Mouse (Mus musculus): ENCODE measurements around the gene Jmjd4. TPM values are rescaled to one million over a fixed set of nuclear protein-coding genes. Genes with fewer than 3 reads are reported as not detected.

The Jmjd4 gene
- total and polyA plus RNA-seq, 3 experiments: 9.6 to 15.7 (median 10.2) TPM

- TF ChIP-seq MAZ (IDR thresholded peaks at IDR 0.05; ENCODE audit: low read depth, low read length) (0 out of 2 replicates have a peak, but pooled peaks have one; percentile 41), ETS1 (conservative IDR thresholded peaks at IDR 0.05; ENCODE audit: low read depth, low read length) (0 out of 2 replicates have a peak, but pooled peaks have one; percentile 22), UBTF (IDR thresholded peaks at IDR 0.05; ENCODE audit: low read depth, low read length) (peak; percentile 82), SMC3 (IDR thresholded peaks at IDR 0.05; ENCODE audit: low read depth, low read length) (no peak), POLR2A (IDR thresholded peaks at IDR 0.05; ENCODE audit: low read depth, low read length) (peak; percentile 64), MEF2A (IDR thresholded peaks at IDR 0.05; ENCODE audit: borderline replicate concordance, low read depth, low read length) (no peak), NRF1 (IDR thresholded peaks at IDR 0.05; ENCODE audit: low read depth, low read length) (0 out of 2 replicates have a peak, but pooled peaks have one; percentile 44), TBP (conservative IDR thresholded peaks at IDR 0.05; ENCODE audit: low read depth, low read length) (0 out of 2 replicates have a peak, but pooled peaks have one; percentile 37), MYC (IDR thresholded peaks at IDR 0.05; ENCODE audit: low read depth, low read length) (no peak), MAFK (IDR thresholded peaks at IDR 0.05; ENCODE audit: insufficient replicate concordance, low read length) (no peak), MXI1 (IDR thresholded peaks at IDR 0.05; ENCODE audit: low read depth, low read length) (no peak), JUND (conservative IDR thresholded peaks at IDR 0.05; ENCODE audit: low read depth, low read length) (no peak)
These were observed 56.2 kb downstream of the Jmjd4 start (continued) for GRCm38 (mm10) chr11:59505839-59506712.

DNA sequence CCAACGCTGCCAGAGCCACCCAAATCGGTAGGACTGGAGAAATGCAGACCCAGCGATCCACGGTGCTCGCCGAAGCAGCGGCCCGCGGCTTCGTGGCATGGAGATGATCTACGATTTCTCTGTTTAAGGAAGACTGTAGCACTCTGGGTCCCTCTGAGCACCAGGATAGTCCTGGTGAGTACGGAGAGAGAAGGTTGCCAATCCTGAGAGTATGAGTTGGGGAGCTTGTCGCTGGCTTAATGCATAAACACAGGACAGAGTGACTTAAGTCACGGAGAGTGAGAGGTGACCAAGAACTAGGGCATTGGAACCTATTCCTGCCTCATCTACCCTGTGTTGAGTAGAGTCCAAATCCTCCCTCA is 56.8 kb downstream of the Jmjd4 start:
- TF ChIP-seq JUN (IDR thresholded peaks at IDR 0.05; ENCODE audit: insufficient read depth, low read depth, low read length) (no peak), BHLHE40 (IDR thresholded peaks at IDR 0.05; ENCODE audit: low read depth, low read length) (0 out of 2 replicates have a peak, but pooled peaks have one; percentile 13)
- H3K9me3 ChIP-seq (replicated peaks; ENCODE audit: low read length): no peaks in the 10 kb centered on the region
- H3K4me1 ChIP-seq (ENCODE audit: control insufficient read depth in 1 of 2, insufficient read depth in 2 of 2): peaks cover 4 to 48% of the 10 kb centered on the region in 2 experiments; a peak in 3 of 4 replicates
- in situ Hi-C loops (cut with MboI; ENCODE audit: low pct_ligation_motif_present, low pct_unique_long_range_greater_than_20kb, low sequenced_read_pairs) (no loop called here), dilution Hi-C loops (cut with MboI; ENCODE audit: extremely low pct_ligation_motif_present, extremely low pct_unique_long_range_greater_than_20kb, low sequenced_read_pairs) (no loop called here)
- H3K27ac ChIP-seq (ENCODE audit: insufficient read depth, low read depth): no peak overlapping the region
- peak overlapping the region; percentile 47 to 80 (median 76) for H3K4me3 ChIP-seq (replicated peaks in 1 of 3; ENCODE audit: low read depth in 2 of 3, low read length in 2 of 3, poor library complexity in 1 of 3)
- H3K27me3 ChIP-seq (replicated peaks): no peaks in the 10 kb centered on the region
- peaks cover 2% of the 10 kb centered on the region; the same call in 1 of the 2 replicates for H3K79me2 ChIP-seq (replicated peaks; ENCODE audit: control insufficient read depth, extremely low read depth, insufficient read depth, poor library complexity, severe bottlenecking)
- DNase-seq (ENCODE audit: extremely low read depth): no peak
- peak overlapping the region; percentile 89 for H3K9ac ChIP-seq (ENCODE audit: insufficient read depth, low read depth)
- H3K36me3 ChIP-seq (replicated peaks in 1 of 2; ENCODE audit: control insufficient read depth in 1 of 2, insufficient read depth in 1 of 2, low read length in 1 of 2): peaks cover 24 to 64% of the 10 kb centered on the region in 2 experiments
- peak overlapping the region; percentile 35 for H3K4me2 ChIP-seq (ENCODE audit: insufficient read depth, low read depth, poor library complexity, severe bottlenecking)

Other genes starting within 250 kb of the Jmjd4 start
- gene Mrpl55, start 247.6 kb upstream of the Jmjd4 start, total RNA-seq (2012; rRNA removed): 74.4 and 80.4 TPM in 2 replicates
- gene Mrpl55, start 247.6 kb upstream of the Jmjd4 start, total RNA-seq (2014; rRNA removed): 81.1 and 92.9 TPM in 2 replicates
- gene Mrpl55, start 247.6 kb upstream of the Jmjd4 start, polyA plus RNA-seq (2012; ENCODE audit: insufficient read length, low read depth): 72.0 and 88.2 TPM in 2 replicates
- 15.3 and 18.2 TPM in 2 replicates for gene 2310033P09Rik, start 241.7 kb upstream of the Jmjd4 start, total RNA-seq (2012; rRNA removed)
- 7.9 and 8.6 TPM in 2 replicates for gene 2310033P09Rik, start 241.7 kb upstream of the Jmjd4 start, total RNA-seq (2014; rRNA removed)
- gene 2310033P09Rik, start 241.7 kb upstream of the Jmjd4 start, polyA plus RNA-seq (2012; ENCODE audit: insufficient read length, low read depth): 44.1 and 50.2 TPM in 2 replicates
- gene Arf1, start 221.8 kb upstream of the Jmjd4 start, total RNA-seq (2012; rRNA removed): 509 and 590 TPM in 2 replicates
- gene Arf1, start 221.8 kb upstream of the Jmjd4 start, total RNA-seq (2014; rRNA removed): 475 and 498 TPM in 2 replicates
- gene Arf1, start 221.8 kb upstream of the Jmjd4 start, polyA plus RNA-seq (2012; ENCODE audit: insufficient read length, low read depth): 680 and 733 TPM in 2 replicates
- not detected in 2 replicates for gene Wnt3a, start 159.3 kb upstream of the Jmjd4 start, total RNA-seq (2012; rRNA removed)
- not detected in 2 replicates for gene Wnt3a, start 159.3 kb upstream of the Jmjd4 start, total RNA-seq (2014; rRNA removed)
- not detected in 2 replicates for gene Wnt3a, start 159.3 kb upstream of the Jmjd4 start, polyA plus RNA-seq (2012; ENCODE audit: insufficient read length, low read depth)
- gene Wnt9a, start 143.1 kb upstream of the Jmjd4 start, total RNA-seq (2012; rRNA removed): not detected in 2 replicates
- gene Wnt9a, start 143.1 kb upstream of the Jmjd4 start, total RNA-seq (2014; rRNA removed): not detected in 2 replicates
- not detected in 2 replicates for gene Wnt9a, start 143.1 kb upstream of the Jmjd4 start, polyA plus RNA-seq (2012; ENCODE audit: insufficient read length, low read depth)
- gene Prss38, start 74.4 kb upstream of the Jmjd4 start, total RNA-seq (2012; rRNA removed): not detected in 2 replicates
- not detected in 2 replicates for gene Prss38, start 74.4 kb upstream of the Jmjd4 start, total RNA-seq (2014; rRNA removed)
- not detected in 2 replicates for gene Prss38, start 74.4 kb upstream of the Jmjd4 start, polyA plus RNA-seq (2012; ENCODE audit: insufficient read length, low read depth)
- 81.8 and 101 TPM in 2 replicates for gene Snap47, start 1.1 kb downstream of the Jmjd4 start, total RNA-seq (2012; rRNA removed)
- 101 and 102 TPM in 2 replicates for gene Snap47, start 1.1 kb downstream of the Jmjd4 start, total RNA-seq (2014; rRNA removed)
- 93.9 and 95.9 TPM in 2 replicates for gene Snap47, start 1.1 kb downstream of the Jmjd4 start, polyA plus RNA-seq (2012; ENCODE audit: insufficient read length, low read depth)
- gene Zfp867, start 22.4 kb downstream of the Jmjd4 start, total RNA-seq (2012; rRNA removed): 4.1 and 4.9 TPM in 2 replicates
- 7.1 and 7.2 TPM in 2 replicates for gene Zfp867, start 22.4 kb downstream of the Jmjd4 start, total RNA-seq (2014; rRNA removed)
- 4.6 and 5.6 TPM in 2 replicates for gene Zfp867, start 22.4 kb downstream of the Jmjd4 start, polyA plus RNA-seq (2012; ENCODE audit: insufficient read length, low read depth)
- gene Zkscan17, start 76.7 kb downstream of the Jmjd4 start, total RNA-seq (2012; rRNA removed): 30.6 and 49.9 TPM in 2 replicates
- 8.9 and 9.8 TPM in 2 replicates for gene Zkscan17, start 76.7 kb downstream of the Jmjd4 start, total RNA-seq (2014; rRNA removed)
- 31.5 and 36.8 TPM in 2 replicates for gene Zkscan17, start 76.7 kb downstream of the Jmjd4 start, polyA plus RNA-seq (2012; ENCODE audit: insufficient read length, low read depth)
- 0.04 TPM in 1 of 2 replicates, not detected in the other for gene Nlrp3, start 91.5 kb downstream of the Jmjd4 start, total RNA-seq (2012; rRNA removed)
- gene Nlrp3, start 91.5 kb downstream of the Jmjd4 start, total RNA-seq (2014; rRNA removed): not detected in 2 replicates
- not detected in 2 replicates for gene Nlrp3, start 91.5 kb downstream of the Jmjd4 start, polyA plus RNA-seq (2012; ENCODE audit: insufficient read length, low read depth)
- gene Olfr222, start 126.2 kb downstream of the Jmjd4 start, total RNA-seq (2012; rRNA removed): not detected in 2 replicates
- not detected in 2 replicates for gene Olfr222, start 126.2 kb downstream of the Jmjd4 start, total RNA-seq (2014; rRNA removed)
- not detected in 2 replicates for gene Olfr222, start 126.2 kb downstream of the Jmjd4 start, polyA plus RNA-seq (2012; ENCODE audit: insufficient read length, low read depth)
- not detected in 2 replicates for gene Olfr223, start 143.2 kb downstream of the Jmjd4 start, total RNA-seq (2012; rRNA removed)
- gene Olfr223, start 143.2 kb downstream of the Jmjd4 start, total RNA-seq (2014; rRNA removed): not detected in 2 replicates
- gene Olfr223, start 143.2 kb downstream of the Jmjd4 start, polyA plus RNA-seq (2012; ENCODE audit: insufficient read length, low read depth): not detected in 2 replicates
- 59.5 and 71.6 TPM in 2 replicates for gene Mprip, start 211.3 kb downstream of the Jmjd4 start, total RNA-seq (2012; rRNA removed)
- gene Mprip, start 211.3 kb downstream of the Jmjd4 start, total RNA-seq (2014; rRNA removed): 45.6 and 50.6 TPM in 2 replicates
- 52.8 and 56.4 TPM in 2 replicates for gene Mprip, start 211.3 kb downstream of the Jmjd4 start, polyA plus RNA-seq (2012; ENCODE audit: insufficient read length, low read depth)

All from CH12.LX (cell line).